Mouse (Mus musculus): ENCODE data around the gene Cntd1.
A peak's percentile ranks its signal among the peaks of the same experiment; 100 is the strongest.

Cntd1 gene

GRCm38 (mm10) chr11:101255826-101256775, 22.7 kb upstream of the Cntd1 start:
- DNase-seq, result no peak

GRCm38 (mm10) chr11:101259261-101259712, 19.5 kb upstream of the Cntd1 start:
- DNase-seq, result peak; percentile 73

DNA sequence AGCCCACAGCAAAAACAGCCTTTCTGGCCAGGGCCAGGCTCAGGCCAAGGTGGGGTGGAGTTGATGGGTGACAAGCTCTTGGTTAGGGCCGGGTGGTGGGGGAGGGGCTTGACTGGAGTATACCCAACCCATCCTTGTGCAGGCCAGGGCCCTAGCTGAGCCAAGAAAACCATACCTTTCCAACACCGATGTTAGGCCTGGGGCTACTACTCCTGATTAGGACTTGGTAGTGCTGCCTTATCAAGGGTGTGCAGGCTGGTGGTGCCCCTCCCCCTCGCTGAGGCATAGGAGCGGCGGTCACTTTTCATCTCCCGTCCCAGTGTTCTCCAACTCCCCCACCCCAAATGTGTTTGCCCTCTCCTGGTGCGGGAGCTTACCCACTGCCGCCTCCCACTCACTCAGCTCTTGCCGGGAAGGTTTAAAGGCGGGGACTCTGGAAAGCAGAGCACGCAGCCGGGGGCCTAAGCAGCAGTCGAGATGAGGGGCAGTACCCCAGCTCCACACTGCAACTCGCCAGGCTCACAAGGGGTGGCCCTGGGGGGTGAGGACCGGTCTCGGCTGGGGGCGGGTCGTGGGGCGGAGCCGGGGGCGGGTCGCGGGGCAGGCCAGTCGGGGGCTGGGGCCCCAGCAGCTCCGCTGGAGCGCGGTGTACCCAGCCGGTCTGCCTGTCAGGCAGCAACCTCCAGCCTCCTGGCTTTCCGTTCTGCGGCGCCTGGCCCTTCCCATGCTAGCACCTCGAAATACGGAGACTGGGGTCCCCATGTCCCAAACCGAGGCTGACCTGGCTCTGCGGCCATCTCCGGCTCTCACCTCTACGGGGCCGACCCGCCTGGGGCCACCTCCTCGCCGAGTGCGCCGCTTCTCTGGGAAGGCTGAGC, 18.6 kb upstream of the Cntd1 start, which contains the start of gene Wnk4:
Wnk4 (plus strand) TSS at position 620 of the 878 bp plus-strand sequence.
- DNase-seq, result peak; percentile 90

- no peak for DNase-seq
Measured at GRCm38 (mm10) chr11:101260826-101261380, 17.9 kb upstream of the Cntd1 start.

GRCm38 (mm10) chr11:101262272-101262967, 16.4 kb upstream of the Cntd1 start:
- DNase-seq, result no peak

- no peak for DNase-seq
Measured at GRCm38 (mm10) chr11:101263138-101263988, 15.4 kb upstream of the Cntd1 start.

DNA sequence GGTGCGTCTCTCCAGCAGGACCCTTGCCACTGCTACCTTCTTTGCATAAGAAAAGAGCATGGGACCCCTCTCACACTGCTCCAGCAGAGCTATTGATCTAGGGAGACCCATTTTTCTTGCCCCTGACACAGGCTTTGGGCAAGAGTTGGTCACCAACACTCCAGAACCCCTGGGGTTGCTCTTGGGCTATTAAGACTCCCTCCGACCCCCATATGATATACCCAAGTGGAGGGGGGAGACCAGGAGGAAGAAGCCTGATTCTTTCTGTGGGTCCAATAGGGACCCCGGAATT, 14.9 kb upstream of the Cntd1 start:
- DNase-seq, result no peak

GRCm38 (mm10) chr11:101264954-101265471, 13.8 kb upstream of the Cntd1 start:
- no peak for DNase-seq

DNA sequence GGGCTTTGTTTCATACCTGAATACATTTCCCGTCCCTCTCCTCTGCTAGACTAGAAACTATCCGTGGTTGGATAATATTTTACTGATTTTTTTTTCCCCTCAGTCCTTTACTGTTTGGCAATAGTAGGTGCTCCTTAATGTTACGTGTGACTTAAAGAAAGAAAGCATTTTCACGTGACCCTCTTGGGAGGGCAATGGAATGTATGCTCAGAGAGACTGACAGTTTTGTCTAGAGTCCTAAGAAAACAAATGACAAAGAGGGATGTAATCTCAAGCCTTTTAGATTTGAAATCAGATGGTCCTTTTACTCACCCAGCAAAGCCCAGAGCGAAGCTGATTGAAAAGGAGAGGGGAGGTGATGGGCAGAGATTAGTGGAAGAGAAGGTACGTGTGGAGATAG, 12.9 kb upstream of the Cntd1 start:
- DNase-seq, result no peak

DNA sequence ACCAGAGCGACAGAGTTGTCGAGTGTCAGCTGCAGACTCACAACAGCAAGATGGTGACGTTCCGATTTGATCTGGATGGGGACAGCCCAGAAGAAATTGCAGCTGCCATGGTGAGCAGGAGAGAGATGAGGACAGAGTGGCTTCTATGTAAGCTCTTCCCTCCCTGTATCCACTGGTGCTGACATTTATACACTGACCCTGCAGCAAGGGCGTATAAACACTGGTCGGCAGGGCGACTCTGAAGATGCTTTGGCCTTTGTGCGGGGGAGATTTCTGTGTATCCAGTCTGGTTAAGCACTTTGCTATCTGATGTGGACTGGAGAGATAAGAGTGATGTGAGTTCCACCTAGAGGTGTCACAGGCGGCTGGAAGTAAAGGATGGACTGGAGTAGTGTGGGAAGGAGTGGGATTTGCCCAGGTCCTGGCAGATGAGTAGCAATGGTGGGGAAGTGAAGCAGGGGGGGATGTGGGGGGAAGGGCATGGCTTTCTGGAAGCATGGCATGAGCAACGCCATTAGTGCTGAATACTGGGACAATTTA, 9.2 kb upstream of the Cntd1 start:
- DNase-seq, result no peak

GRCm38 (mm10) chr11:101272446-101272845, 6.4 kb upstream of the Cntd1 start:
- no peak for DNase-seq

- DNase-seq, result no peak
Measured at GRCm38 (mm10) chr11:101275309-101275708, 3.5 kb upstream of the Cntd1 start.

DNA sequence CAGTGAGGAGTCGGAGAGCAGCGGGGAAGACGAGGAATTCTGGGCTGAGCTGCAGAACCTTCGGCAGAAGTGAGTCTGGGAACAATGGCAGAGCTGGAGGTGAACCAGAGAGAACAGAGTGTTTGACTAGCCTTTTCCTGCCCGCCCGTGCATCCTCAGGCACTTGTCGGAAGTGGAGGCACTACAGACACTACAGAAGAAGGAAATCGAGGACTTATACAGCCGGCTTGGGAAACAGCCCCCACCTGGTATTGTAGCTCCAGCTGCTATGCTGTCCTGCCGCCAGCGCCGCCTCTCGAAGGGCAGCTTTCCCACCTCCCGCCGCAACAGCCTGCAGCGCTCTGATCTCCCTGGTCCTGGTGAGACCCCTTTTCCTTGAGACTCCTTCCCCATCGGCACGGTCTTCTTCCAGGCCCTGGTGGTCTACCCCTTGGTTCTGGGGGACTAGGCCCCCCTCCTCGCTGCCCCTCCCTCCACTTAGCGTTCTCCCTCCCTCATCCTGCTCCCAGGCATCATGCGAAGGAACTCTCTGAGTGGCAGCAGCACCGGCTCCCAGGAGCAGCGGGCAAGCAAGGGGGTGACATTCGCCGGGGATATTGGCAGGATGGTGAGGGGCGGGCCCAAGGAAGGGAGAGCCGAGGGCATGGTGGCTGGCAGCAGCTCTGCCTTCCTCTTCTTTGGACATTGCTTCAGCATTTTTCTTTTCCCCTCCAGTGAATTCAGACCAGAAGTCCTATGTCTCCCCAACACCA, 2.3 kb upstream of the Cntd1 start:
- no peak for DNase-seq

GRCm38 (mm10) chr11:101277381-101278222, 1.2 kb upstream of the Cntd1 start:
- DNase-seq, result peak; percentile 91

- no peak for DNase-seq
Measured at GRCm38 (mm10) chr11:101279193-101279569, 369 bp downstream of the Cntd1 start.

GRCm38 (mm10) chr11:101280837-101281236, 2.0 kb downstream of the Cntd1 start:
- no peak for DNase-seq

GRCm38 (mm10) chr11:101282896-101283295, 4.1 kb downstream of the Cntd1 start:
- DNase-seq, result no peak

DNA sequence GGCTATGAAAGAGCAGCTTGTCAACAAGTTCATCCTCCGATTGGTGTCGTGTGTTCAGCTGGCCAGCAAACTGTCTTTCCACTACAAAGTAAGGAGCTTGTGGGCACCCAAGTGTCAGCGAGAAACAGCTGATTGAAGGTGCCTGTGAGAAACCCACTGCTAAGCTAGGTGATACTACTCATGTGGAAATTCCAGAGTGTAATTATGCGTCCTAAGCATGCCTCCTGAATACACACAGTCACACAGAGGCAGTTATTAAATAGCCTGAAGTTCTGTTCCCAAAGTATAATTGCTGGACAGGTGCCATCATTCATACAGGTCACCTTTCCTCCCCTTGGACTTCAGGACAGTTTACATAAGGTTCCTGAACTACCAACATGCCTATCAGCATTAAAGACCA, 5.0 kb downstream of the Cntd1 start:
- DNase-seq, result peak; percentile 79

- DNase-seq, result no peak
Measured at GRCm38 (mm10) chr11:101287306-101287705, 8.5 kb downstream of the Cntd1 start.
